Mouse (Mus musculus) cerebellum, adult 2 months (tissue): Measurements from ENCODE around the gene Gas7. TPM values are rescaled to one million over a fixed set of nuclear protein-coding genes. Genes with fewer than 3 reads are reported as not detected.
A peak's percentile ranks its signal among the peaks of the same experiment; 100 is the strongest.

Experiments
- DNase-seq, 2 experiments: peaks; one replicate each; pipeline ENCODE4 v3.0.0; 2021
- H3K27ac ChIP-seq: fragments of 200-500 bp; 2 replicates; pipeline ENCODE4 v1.5.1; 2012; ENCODE audit warnings: low read length, control low read depth, inconsistent platforms; ENCODE audit not compliant: insufficient read depth
- H3K27me3 ChIP-seq: fragments of 200-500 bp; 2 replicates; pipeline ENCODE4 v1.6.1; 2012; ENCODE audit warnings: inconsistent platforms, mild to moderate bottlenecking, low read length, moderate library complexity; ENCODE audit not compliant: control insufficient read depth, insufficient read depth
- H3K4me1 ChIP-seq: fragments of 200-500 bp; 2 replicates; pipeline ENCODE4 v1.6.1; 2011; ENCODE audit warnings: low read length; ENCODE audit not compliant: control insufficient read depth, insufficient read depth
- H3K4me3 ChIP-seq: fragments of 200-500 bp; replicated peaks from 2 replicates; pipeline ENCODE3; 2011; ENCODE audit warnings: mild to moderate bottlenecking, low read depth, low read length, control low read depth; ENCODE audit not compliant: insufficient read depth
- CTCF ChIP-seq: fragments of 200-500 bp; IDR thresholded peaks from 2 replicates; pipeline ENCODE4 v1.5.1; 2011; ENCODE audit warnings: low read depth, mild to moderate bottlenecking, control low read depth, low read length, moderate library complexity, borderline replicate concordance; ENCODE audit not compliant: insufficient read depth
- POLR2A ChIP-seq: fragments of 200-500 bp; IDR thresholded peaks from 2 replicates; pipeline ENCODE4 v1.6.1; 2011; ENCODE audit warnings: low read length, control low read depth, borderline replicate concordance; ENCODE audit not compliant: insufficient read depth
- WGBS: fragments of 180-500 bp; shearing (Covaris S2); methylation state at CpG from one replicate; pipeline ENCODE4 v1.1.7; 2018; 5-methylcytosine and 5-hydroxymethylcytosine counted together
- polyA plus RNA-seq: library from polyadenylated mRNA; depleted of rRNA; stranded (reverse); fragments of >200 nt; gene quantifications from 2 replicates; pipeline ENCODE4 v1.2.3, GENCODE M21; 2012

Gene Gas7
- polyA plus RNA-seq, 1 experiment: 182 TPM

GRCm38 (mm10) chr11:67600710-67601430 lies 145.6 kb downstream of the Gas7 start:
- Histone ChIP-seq H3K27ac (no peak overlapping the region), H3K4me1 (peaks cover 33% of the 10 kb centered on the region), H3K27me3 (no peaks in the 10 kb centered on the region), H3K4me3 (no peak overlapping the region)
- WGBS: 36% methylated on average over 8 of the region's 8 CpGs
- TF ChIP-seq CTCF (no peak), POLR2A (no peak)
- DNase-seq: peak in 1 of 2 experiments; percentile 29

GRCm38 (mm10) chr11:67602711-67603369 lies 147.6 kb downstream of the Gas7 start:
- 37% methylated on average over 12 of the region's 12 CpGs for WGBS
- Histone ChIP-seq H3K4me1 (peaks cover 20% of the 10 kb centered on the region), H3K27ac (no peak overlapping the region), H3K27me3 (no peaks in the 10 kb centered on the region), H3K4me3 (no peak overlapping the region)
- DNase-seq: peak in 1 of 2 experiments; percentile 28
- no peak for TF ChIP-seq POLR2A
- TF ChIP-seq CTCF: no peak

GRCm38 (mm10) chr11:67604481-67604880 lies 149.2 kb downstream of the Gas7 start:
- H3K27me3 ChIP-seq: no peaks in the 10 kb centered on the region

GRCm38 (mm10) chr11:67608114-67608683 lies 153.0 kb downstream of the Gas7 start:
- Histone ChIP-seq H3K27me3 (no peaks in the 10 kb centered on the region), H3K4me3 (no peak overlapping the region), H3K27ac (no peak overlapping the region), H3K4me1 (no peaks in the 10 kb centered on the region)
- 77% methylated on average over 10 of the region's 10 CpGs for WGBS
- DNase-seq: no peak
- no peak for TF ChIP-seq POLR2A
- no peak for TF ChIP-seq CTCF

More at GRCm38 (mm10) chr11:67604481-67604880, 149.2 kb downstream of the Gas7 start:
- Histone ChIP-seq H3K4me3 (no peak overlapping the region), H3K27ac (no peak overlapping the region), H3K4me1 (peaks cover 20% of the 10 kb centered on the region)
- 62% methylated on average over 2 of the region's 2 CpGs for whole genome bisulfite sequencing
- TF ChIP-seq CTCF (no peak), POLR2A (no peak)
- no peak for DNase-seq

- WGBS: 85% methylated on average over 9 of the region's 9 CpGs
- no peak for DNase-seq
- Histone ChIP-seq H3K27ac (no peak overlapping the region), H3K4me3 (no peak overlapping the region), H3K27me3 (no peaks in the 10 kb centered on the region), H3K4me1 (no peaks in the 10 kb centered on the region)
- TF ChIP-seq POLR2A (no peak), CTCF (no peak)
These were observed 157.1 kb downstream of the Gas7 start for GRCm38 (mm10) chr11:67612158-67612839.

- 60% methylated on average over 13 of the region's 13 CpGs for WGBS
- H3K27me3 ChIP-seq: no peaks in the 10 kb centered on the region
- TF ChIP-seq CTCF (no peak), POLR2A (no peak)
- H3K4me1 ChIP-seq: no peaks in the 10 kb centered on the region
- no peak overlapping the region for H3K27ac ChIP-seq
- no peak for DNase-seq
- H3K4me3 ChIP-seq: no peak overlapping the region
These were observed 161.5 kb downstream of the Gas7 start for GRCm38 (mm10) chr11:67616557-67617239.

- Histone ChIP-seq H3K4me3 (no peak overlapping the region), H3K4me1 (0 out of 2 replicates have a peak, but pooled peaks cover 3% of the 10 kb centered on the region), H3K27ac (no peak overlapping the region), H3K27me3 (no peaks in the 10 kb centered on the region)
- TF ChIP-seq CTCF: no peak
- no peak for TF ChIP-seq POLR2A
- WGBS: 22% methylated on average over 7 of the region's 7 CpGs
- no peak for DNase-seq
These were observed 167.1 kb downstream of the Gas7 start for GRCm38 (mm10) chr11:67622340-67622739.
